Mouse (Mus musculus) heart, postnatal 36 days (tissue): ENCODE measurements at regions not wholly inside any gene's neighbourhood (a gene's known extent, or its start where the extent isn't known, plus 50 kb on each side); places are given as distances from the start of the nearest gene placed in this dataset.
"Not testable (repeated sequence)": the region's sequence is repeated elsewhere in the genome, so short reads cannot be mapped to it uniquely, and the experiment has no call there.

ENCODE experiments used
- DNase-seq, 2 experiments: peaks; one replicate each; pipeline ENCODE4 v3.0.0; 2021 to 2022
- intact Hi-C: fragments of 180-260 bp; cut with DNase I; formaldehyde crosslinking; loops from one replicate; pipeline ENCODE4 v1.15.1; 2025

DNA sequence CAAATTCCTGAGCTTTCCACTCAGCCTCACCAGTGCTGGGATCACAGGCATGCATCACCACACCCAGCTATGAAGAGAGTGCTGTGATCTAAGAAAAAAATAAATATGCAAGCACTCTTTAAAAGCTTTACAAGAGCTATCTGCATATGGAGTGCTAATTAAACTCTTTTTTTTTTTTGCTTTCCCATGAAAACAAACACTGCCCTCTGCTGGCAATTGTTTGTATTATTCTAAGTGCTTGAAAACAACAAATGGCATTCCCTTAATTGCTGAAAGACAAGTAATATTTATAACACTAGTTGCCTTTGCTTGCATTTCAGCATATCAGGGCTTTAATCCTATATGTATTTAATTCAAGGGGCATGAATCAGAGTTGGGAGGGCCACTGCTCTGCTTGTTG, 91.8 kb downstream of the 5730507C01Rik start:
- not testable (repeated sequence) for DNase-seq
- intact Hi-C loops, result loop anchor here (10.0 kb wide), 1 partner anchor 751 kb away; no protein-coding TSS in a partner anchor

- DNase-seq, result peak; percentile 64 to 66
- intact Hi-C loops, result loop anchor here (10.0 kb wide), 1 partner anchor 755 kb away; no protein-coding TSS in a partner anchor
Measured at GRCm38 (mm10) chr12:18609835-18610234, 95.5 kb downstream of the 5730507C01Rik start.

DNA sequence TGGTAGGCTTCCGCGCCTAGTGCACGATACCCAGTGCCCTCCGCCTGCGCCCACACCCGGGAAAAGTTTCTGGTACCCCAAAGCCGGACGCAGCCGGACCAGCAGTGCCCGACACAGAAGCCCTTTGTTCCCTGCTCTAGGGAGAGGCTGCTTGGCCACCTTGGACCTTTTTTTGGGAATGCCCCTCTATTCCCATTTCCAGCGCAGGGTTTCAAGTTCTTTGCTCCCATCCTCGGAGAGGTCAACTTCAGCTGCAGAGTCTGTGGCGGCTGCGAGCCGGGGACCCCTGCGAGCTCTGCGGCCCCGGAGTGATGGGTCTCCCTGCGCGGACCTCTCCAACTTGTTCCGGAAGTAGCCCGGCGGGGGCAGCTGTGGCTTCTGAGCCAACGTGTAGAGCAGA, 96.3 kb downstream of the 5730507C01Rik start:
- peak in 1 of 2 experiments; percentile 1 for DNase-seq
- intact Hi-C loops, result not testable (repeated sequence)
